Mouse (Mus musculus): Measurements from ENCODE around the gene Ints7.

DNA sequence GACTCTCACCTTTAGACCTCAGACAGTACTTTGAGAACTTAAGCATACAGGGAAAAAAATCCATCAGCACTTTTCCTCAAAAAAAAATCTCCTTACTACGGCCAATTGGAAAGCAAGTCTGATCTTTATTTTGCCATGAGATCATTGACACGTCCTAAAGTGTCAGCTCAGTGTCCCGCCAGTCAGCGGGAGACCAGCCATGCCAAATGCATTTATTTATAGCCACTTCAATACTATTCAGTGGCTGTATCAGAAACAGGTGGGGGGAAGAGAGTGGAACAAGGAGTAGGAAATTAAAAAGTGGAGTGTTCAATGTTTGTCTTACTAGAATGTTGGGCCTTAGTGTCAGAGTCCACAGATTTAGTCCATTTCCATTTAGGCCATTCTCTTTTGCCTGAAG, 24.6 kb upstream of the Ints7 start:
- TF ChIP-seq POLR2A (IDR thresholded peaks at IDR 0.05; ENCODE audit: low read depth, low read length) (no peak), CTCF (IDR thresholded peaks at IDR 0.05; ENCODE audit: extremely low read depth, insufficient read length, insufficient replicate concordance, low read depth, low read length) (no peak)

Measured in small intestine, adult 2 months (tissue).